Mouse (Mus musculus): Measurements from ENCODE around the gene Clasp1.

- TF ChIP-seq CTCF (IDR thresholded peaks at IDR 0.05; ENCODE audit: control insufficient read depth, insufficient read depth, low read length) (no peak), POLR2A (IDR thresholded peaks at IDR 0.05; ENCODE audit: borderline replicate concordance, control insufficient read depth, low read depth, low read length) (no peak)
These were observed 83.5 kb downstream of the Clasp1 start for GRCm38 (mm10) chr1:118472386-118472785.
